Mouse (Mus musculus) stomach, postnatal 0 days (tissue): ENCODE measurements around the gene Gadl1. TPM values are rescaled to one million over a fixed set of nuclear protein-coding genes. Genes with fewer than 3 reads are reported as not detected.

Experiments
- ATAC-seq: fragments of 200-750 bp; cut with Nextera tagmentation; 2 replicates; pipeline ENCODE4 v1.8.0; 2017; ENCODE audit not compliant: low FRiP score, low TSS enrichment
- DNase-seq: peaks from one replicate; pipeline ENCODE4 v3.0.0-alpha.2; 2016; ENCODE audit warnings: low spot score
- H3K27ac ChIP-seq: fragments of 300-500 bp; sonication (generic); replicated peaks from 2 replicates; pipeline ENCODE4 v1.5.1; 2014; ENCODE audit warnings: mild to moderate bottlenecking, control low read depth
- H3K27me3 ChIP-seq: fragments of 300-500 bp; sonication (generic); 2 replicates; pipeline ENCODE4 v1.6.1; 2014; ENCODE audit warnings: low read length; ENCODE audit not compliant: control insufficient read depth, insufficient read depth
- H3K36me3 ChIP-seq: fragments of 300-500 bp; sonication (generic); 2 replicates; pipeline ENCODE4 v1.6.1; 2014; ENCODE audit warnings: low read length, mixed read lengths; ENCODE audit not compliant: control insufficient read depth, insufficient read depth
- H3K4me1 ChIP-seq: fragments of 300-500 bp; sonication (generic); replicated peaks from 2 replicates; pipeline ENCODE4 v1.6.1; 2014; ENCODE audit warnings: antibody characterized with exemption; ENCODE audit not compliant: control insufficient read depth, insufficient read depth
- H3K4me2 ChIP-seq: fragments of 300-500 bp; sonication (generic); replicated peaks from 2 replicates; pipeline ENCODE4 v1.6.1; 2014; ENCODE audit warnings: low read depth, mild to moderate bottlenecking, control low read depth, moderate library complexity
- H3K4me3 ChIP-seq: fragments of 300-500 bp; sonication (generic); 2 replicates; pipeline ENCODE4 v1.5.1; 2014; ENCODE audit warnings: low read depth, low read length, control low read depth
- H3K9ac ChIP-seq: fragments of 300-500 bp; sonication (generic); 2 replicates; pipeline ENCODE4 v1.6.1; 2014; ENCODE audit warnings: mild to moderate bottlenecking, low read length, control low read depth, mixed read lengths
- H3K9me3 ChIP-seq: fragments of 300-500 bp; sonication (generic); 2 replicates; pipeline ENCODE4 v1.6.1; 2016; ENCODE audit warnings: low read length; ENCODE audit not compliant: control insufficient read depth
- CTCF ChIP-seq: IDR thresholded peaks from 2 replicates; pipeline ENCODE4 v1.5.1; 2016; ENCODE audit warnings: antibody characterized with exemption, low read depth, mild to moderate bottlenecking, moderate library complexity
- EP300 ChIP-seq: optimal IDR thresholded peaks from 2 replicates; pipeline ENCODE3; 2016; ENCODE audit warnings: antibody characterized with exemption
- WGBS: fragments of 180-500 bp; shearing (Covaris S2); extraction: QIAGEN DNeasy Blood & Tissue Kit; methylation state at CpG from one replicate; pipeline ENCODE4 v1.1.7; 2014; 5-methylcytosine and 5-hydroxymethylcytosine counted together
- polyA plus RNA-seq: library from polyadenylated mRNA; unstranded; fragments of >200 nt; fragmentation: Nextera tagmentation; extraction: Ambion mirVana; gene quantifications from 2 replicates; pipeline ENCODE4 v1.2.1, GENCODE M21; 2015

Gene Gadl1
- polyA plus RNA-seq, 1 experiment from 2014 or later = 0.45 TPM

DNA sequence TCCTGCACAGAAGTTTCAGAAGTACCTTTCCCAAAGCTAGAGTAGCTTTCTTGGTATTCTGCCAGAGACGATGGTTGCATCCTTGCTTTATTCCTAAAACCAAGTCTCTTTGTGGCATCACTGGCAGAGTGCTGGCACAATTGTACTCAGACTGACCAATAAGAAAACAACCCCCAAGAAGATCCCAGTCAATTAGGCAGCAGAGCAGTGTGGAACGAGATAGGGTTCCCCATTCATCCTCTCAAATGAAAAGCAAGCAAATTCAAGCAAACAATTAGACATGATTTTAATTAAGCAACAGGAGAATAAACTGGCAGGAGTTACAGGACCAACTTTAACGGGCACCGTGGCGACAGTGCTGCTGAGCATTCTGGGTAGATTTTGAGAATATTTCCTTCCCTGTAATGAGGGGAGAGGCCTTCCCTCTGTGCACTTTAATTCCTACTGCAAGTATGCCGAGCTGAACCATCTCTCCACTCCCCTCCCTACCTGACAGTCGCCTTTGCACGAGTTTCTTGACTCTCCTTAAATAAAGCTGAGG lies 209.1 kb downstream of the Gadl1 start:
- TF ChIP-seq EP300 (no peak), CTCF (no peak)
- Histone ChIP-seq H3K9me3 (no peaks in the 10 kb centered on the region), H3K36me3 (peaks cover 12% of the 10 kb centered on the region; the same call in 1 of the 2 replicates), H3K9ac (no peak overlapping the region), H3K27ac (no peak overlapping the region), H3K4me3 (no peak overlapping the region), H3K4me1 (0 out of 2 replicates have a peak, but pooled peaks cover 4% of the 10 kb centered on the region), H3K27me3 (no peaks in the 10 kb centered on the region), H3K4me2 (no peak overlapping the region)
- 77% methylated on average over 8 of the region's 8 CpGs for WGBS
- ATAC-seq = no peak
- DNase-seq = no peak

DNA sequence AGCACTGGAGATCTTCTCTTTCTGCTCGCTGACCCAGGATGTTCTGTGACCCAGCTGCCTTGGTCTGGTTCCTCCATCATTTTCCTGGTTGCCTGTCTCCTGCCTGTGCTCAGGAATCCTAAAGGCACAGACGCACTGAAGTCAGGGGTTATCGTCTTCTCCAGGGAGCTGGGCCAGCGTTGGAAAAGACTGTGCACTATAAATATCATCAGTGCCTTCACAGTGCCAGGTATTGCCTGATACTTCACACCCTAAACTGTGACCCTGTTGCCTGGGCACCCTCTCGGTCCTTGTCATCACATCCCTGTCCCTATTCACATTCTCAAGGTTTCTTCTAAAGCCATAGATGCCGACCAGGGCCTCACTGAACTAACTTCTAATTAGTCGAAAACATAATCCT lies 210.7 kb downstream of the Gadl1 start:
- no peak overlapping the region for H3K27ac ChIP-seq
- H3K9ac ChIP-seq = no peak overlapping the region
- no peaks in the 10 kb centered on the region for H3K27me3 ChIP-seq
- DNase-seq (no peak), ATAC-seq (no peak)
- 83% methylated on average over 7 of the region's 7 CpGs for WGBS
- H3K4me1 ChIP-seq = 0 out of 2 replicates have a peak, but pooled peaks cover under 1% of the 10 kb centered on the region
- no peak overlapping the region for H3K4me2 ChIP-seq
- H3K9me3 ChIP-seq = no peaks in the 10 kb centered on the region
- H3K36me3 ChIP-seq = peaks cover 9% of the 10 kb centered on the region
- no peak overlapping the region for H3K4me3 ChIP-seq
- TF ChIP-seq CTCF = no peak
- TF ChIP-seq EP300 = no peak

DNA sequence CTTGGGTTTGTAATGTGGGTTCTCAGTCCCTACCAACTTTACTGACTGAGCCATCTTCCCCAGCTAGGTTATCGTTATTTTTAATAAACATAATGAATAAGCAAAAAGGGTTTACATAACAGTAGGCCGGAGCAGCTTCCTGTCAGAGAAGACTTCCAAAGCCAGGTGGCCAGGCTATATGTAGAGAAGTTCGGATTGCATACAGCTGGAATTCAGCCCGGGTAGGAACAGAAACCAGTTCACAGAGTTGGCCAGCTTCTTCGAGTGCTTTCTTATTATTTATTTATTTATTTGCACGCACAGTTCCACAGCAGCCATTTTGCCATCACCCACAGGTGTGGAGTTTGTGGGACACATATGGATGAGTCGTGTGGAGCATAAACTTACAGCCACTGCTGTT lies 212.2 kb downstream of the Gadl1 start:
- 58% methylated on average over 7 of the region's 7 CpGs for WGBS
- no peak for DNase-seq
- peak; percentile 9; the same call in 1 of the 2 replicates for ATAC-seq

DNA sequence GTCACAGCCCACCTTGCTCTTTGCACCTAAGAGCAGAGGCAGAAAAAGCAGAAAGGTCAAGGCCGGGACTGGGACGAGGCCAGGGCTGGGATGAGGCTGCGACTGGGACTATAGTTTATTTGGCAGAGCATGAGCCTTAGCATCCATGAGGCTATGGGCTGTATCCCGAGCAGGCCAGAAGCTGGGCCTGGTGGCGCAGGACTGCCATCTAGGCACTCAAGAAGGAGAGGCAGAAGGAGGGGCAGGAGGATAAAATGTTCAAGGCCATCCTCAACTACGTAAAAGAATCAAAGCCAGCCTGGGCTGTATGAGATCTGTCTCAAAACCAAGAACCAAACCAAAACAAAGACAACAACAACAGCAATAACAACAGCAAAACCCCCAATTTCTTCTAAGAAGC lies 213.3 kb downstream of the Gadl1 start:
- H3K4me3 ChIP-seq = no peak overlapping the region
- H3K27me3 ChIP-seq = no peaks in the 10 kb centered on the region
- no peak for ATAC-seq
- no peaks in the 10 kb centered on the region for H3K9me3 ChIP-seq
- H3K27ac ChIP-seq = peak overlapping the region; percentile 69
- no peak overlapping the region for H3K9ac ChIP-seq
- 55% methylated on average over 6 of the region's 6 CpGs for WGBS
- peaks cover 21% of the 10 kb centered on the region for H3K36me3 ChIP-seq
- TF ChIP-seq EP300 (no peak), CTCF (peak; percentile 35; the same call in 1 of the 2 replicates)
- DNase-seq = no peak
- H3K4me1 ChIP-seq = no peaks in the 10 kb centered on the region
- no peak overlapping the region for H3K4me2 ChIP-seq

More for the DNA sequence above, 212.2 kb downstream of the Gadl1 start:
- Histone ChIP-seq H3K36me3 (peaks cover 20% of the 10 kb centered on the region), H3K27ac (peak overlapping the region; percentile 35; the same call in 1 of the 2 replicates), H3K9ac (no peak overlapping the region), H3K4me2 (no peak overlapping the region), H3K27me3 (no peaks in the 10 kb centered on the region), H3K4me3 (no peak overlapping the region), H3K4me1 (no peaks in the 10 kb centered on the region), H3K9me3 (no peaks in the 10 kb centered on the region)
- TF ChIP-seq CTCF = no peak
- no peak for TF ChIP-seq EP300

DNA sequence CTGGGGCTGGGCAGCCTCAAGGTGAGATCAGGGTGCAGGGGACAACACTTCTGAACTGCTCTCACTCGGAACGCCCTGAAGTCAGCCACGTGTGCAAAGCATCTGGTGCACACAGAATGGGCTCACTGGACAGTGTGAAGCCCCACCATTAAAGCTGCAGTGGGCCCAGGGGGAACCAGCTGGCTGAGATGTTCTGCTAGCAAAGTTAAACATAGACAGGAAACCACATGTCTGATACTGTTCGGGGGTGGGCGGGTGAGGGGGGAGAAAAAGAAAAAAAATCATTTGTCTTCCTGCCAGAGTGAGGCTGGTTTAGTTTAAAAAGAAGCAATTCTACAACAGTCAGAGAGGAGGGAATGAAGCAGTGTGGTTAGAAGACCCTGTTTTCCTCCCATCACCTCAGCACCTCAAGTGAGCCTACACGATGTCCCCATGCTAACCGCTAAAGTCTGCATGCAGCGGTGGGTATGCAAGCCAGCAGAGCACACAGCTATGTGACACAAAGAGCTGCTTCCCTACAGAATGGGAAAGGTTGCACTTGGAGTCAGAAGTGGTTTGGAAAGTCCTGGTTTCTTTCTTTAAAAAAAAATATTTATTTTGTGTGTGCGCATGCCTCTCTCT lies 213.8 kb downstream of the Gadl1 start:
- no peaks in the 10 kb centered on the region for H3K9me3 ChIP-seq
- no peak overlapping the region for H3K4me3 ChIP-seq
- no peaks in the 10 kb centered on the region for H3K27me3 ChIP-seq
- peaks cover 19% of the 10 kb centered on the region for H3K36me3 ChIP-seq
- H3K27ac ChIP-seq = peak overlapping the region; percentile 69; the same call in 1 of the 2 replicates
- no peak for TF ChIP-seq EP300
- no peak for TF ChIP-seq CTCF
- ATAC-seq (peak; percentile 58; the same call in 1 of the 2 replicates), DNase-seq (no peak)
- WGBS = 31% methylated on average over 9 of the region's 9 CpGs
- H3K4me2 ChIP-seq = no peak overlapping the region
- no peak overlapping the region for H3K9ac ChIP-seq
- no peaks in the 10 kb centered on the region for H3K4me1 ChIP-seq
